In the genomic region with DNA sequence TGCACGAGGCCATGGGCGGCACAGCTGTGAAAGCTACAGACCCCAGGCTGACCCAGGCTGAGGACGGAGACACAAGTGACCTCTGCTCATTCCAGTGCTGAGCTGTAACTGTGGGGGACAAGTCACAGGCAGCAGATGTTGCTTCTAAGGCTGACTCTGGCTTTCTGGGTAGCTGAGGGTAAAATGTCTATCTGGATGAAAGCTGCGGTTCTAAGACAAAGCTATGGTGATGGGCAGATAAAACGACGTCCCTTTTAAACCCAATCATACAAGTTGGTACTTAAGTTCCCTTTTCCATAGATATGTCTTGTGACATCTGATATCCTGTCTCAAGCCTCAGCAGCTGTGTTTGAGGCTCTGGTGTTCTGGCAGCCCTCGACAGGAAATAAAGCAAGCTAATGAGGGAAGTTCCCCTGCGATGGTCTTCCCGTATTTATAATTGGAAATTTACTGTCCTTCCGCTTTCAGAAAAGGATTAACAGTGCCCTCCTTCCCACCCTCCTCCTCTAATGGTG, we compare ENCODE assay signal across 8 mouse cellular contexts.
A peak's percentile ranks its signal among the peaks of the same experiment; 100 is the strongest.
DNase-seq lines count a peak whose midpoint lies in the region; ATAC-seq and TF ChIP-seq lines count a peak whose summit lies in the region.
"Had no signal": no experiment of that assay in that cellular context is flagged by ENCODE, and none has a peak within 500 bp of the region (broad histone marks: within the 10 kb centered on the region; RNA-seq: fewer than 3 reads in every experiment).

No protein-coding gene starts in this region.

- no peak for TF ChIP-seq CTCF in heart, postnatal 0 days (IDR thresholded peaks at IDR 0.05; ENCODE audit: low read depth)
- no peak for TF ChIP-seq CTCF in hindbrain, postnatal 0 days (IDR thresholded peaks at IDR 0.05; ENCODE audit: low read depth)

- peak; percentile 93 for ATAC-seq in CD4-positive, CD25-positive, alpha-beta regulatory T cell, adult 4 months
- ATAC-seq in heart, postnatal 0 days (ENCODE audit: insufficient read depth, low read depth), result no peak
- ATAC-seq in lung, embryonic 15.5 days (ENCODE audit: borderline replicate concordance, extremely low read depth, low FRiP score, low TSS enrichment), result no peak
- no peak for ATAC-seq in hindbrain, postnatal 0 days

- H3K36me3 ChIP-seq in heart, postnatal 0 days (replicated peaks; ENCODE audit: control insufficient read depth, insufficient read depth, low read length), result peaks cover 16% of the 10 kb centered on the region; the same call in 1 of the 2 replicates
- no peaks in the 10 kb centered on the region for H3K36me3 ChIP-seq in lung, embryonic 15.5 days
- no peaks in the 10 kb centered on the region for H3K36me3 ChIP-seq in hindbrain, postnatal 0 days (ENCODE audit: insufficient read depth, low read length)

- H3K27me3 ChIP-seq in heart, postnatal 0 days (ENCODE audit: control insufficient read depth, insufficient read depth, low read length), result no peaks in the 10 kb centered on the region
- H3K27me3 ChIP-seq in lung, embryonic 15.5 days, result no peaks in the 10 kb centered on the region
- no peaks in the 10 kb centered on the region for H3K27me3 ChIP-seq in hindbrain, postnatal 0 days (ENCODE audit: insufficient read depth, low read length)
- H3K27me3 ChIP-seq: embryonic facial prominence, embryonic 15.5 days had no signal

- 32% methylated on average over 10 of the region's 10 CpGs for WGBS in heart, postnatal 0 days
- WGBS in lung, embryonic 15.5 days, result 21% methylated on average over 10 of the region's 10 CpGs
- WGBS in hindbrain, postnatal 0 days, result 62% methylated on average over 10 of the region's 10 CpGs

- DNase-seq in A20 (ENCODE audit: low read depth, low spot score), result peak; percentile 71
- DNase-seq in heart, postnatal 0 days (ENCODE audit: low spot score), result no peak
- no peak for DNase-seq in right cerebral cortex, postnatal 4 days
- no peak for DNase-seq in ovary, postnatal 36 days (ENCODE audit: low spot score)
- DNase-seq in hindbrain, postnatal 0 days (ENCODE audit: low spot score), result no peak

- 0 out of 2 replicates have a peak overlapping the region, but pooled peaks have one; percentile 2 for H3K4me2 ChIP-seq in heart, postnatal 0 days (ENCODE audit: low read depth, low read length)
- no peak overlapping the region for H3K4me2 ChIP-seq in lung, embryonic 15.5 days
- H3K4me2 ChIP-seq in hindbrain, postnatal 0 days (ENCODE audit: low read depth, low read length), result no peak overlapping the region
- H3K4me2 ChIP-seq: embryonic facial prominence, embryonic 15.5 days had no signal

- no peak overlapping the region for H3K4me3 ChIP-seq in heart, postnatal 0 days (ENCODE audit: low read depth, low read length)
- H3K4me3 ChIP-seq in lung, embryonic 15.5 days, result no peak overlapping the region
- no peak overlapping the region for H3K4me3 ChIP-seq in hindbrain, postnatal 0 days (ENCODE audit: low read length)
- H3K4me3 ChIP-seq: embryonic facial prominence, embryonic 15.5 days had no signal

- no peak for TF ChIP-seq EP300 in heart, postnatal 0 days (IDR thresholded peaks at IDR 0.05; ENCODE audit: low read depth)

- no peak overlapping the region for H3K9ac ChIP-seq in heart, postnatal 0 days (replicated peaks; ENCODE audit: low read depth, low read length)
- no peak overlapping the region for H3K9ac ChIP-seq in lung, embryonic 15.5 days
- no peak overlapping the region for H3K9ac ChIP-seq in hindbrain, postnatal 0 days (replicated peaks; ENCODE audit: low read length)
- H3K9ac ChIP-seq: embryonic facial prominence, embryonic 15.5 days had no signal

- H3K27ac ChIP-seq in heart, postnatal 0 days (ENCODE audit: low read depth), result peak overlapping the region; percentile 50; the same call in 1 of the 2 replicates
- H3K27ac ChIP-seq in lung, embryonic 15.5 days, result peak overlapping the region; percentile 39; the same call in 1 of the 2 replicates
- H3K27ac ChIP-seq in hindbrain, postnatal 0 days, result no peak overlapping the region
- H3K27ac ChIP-seq: embryonic facial prominence, embryonic 15.5 days had no signal

- no peaks in the 10 kb centered on the region for H3K9me3 ChIP-seq in heart, postnatal 0 days (replicated peaks; ENCODE audit: control insufficient read depth, low read length)
- no peaks in the 10 kb centered on the region for H3K9me3 ChIP-seq in lung, embryonic 15.5 days
- no peaks in the 10 kb centered on the region for H3K9me3 ChIP-seq in hindbrain, postnatal 0 days (ENCODE audit: low read length)
- H3K9me3 ChIP-seq: embryonic facial prominence, embryonic 15.5 days had no signal

- H3K4me1 ChIP-seq in heart, postnatal 0 days (ENCODE audit: control insufficient read depth, insufficient read depth), result peaks cover 9% of the 10 kb centered on the region; the same call in 1 of the 2 replicates
- H3K4me1 ChIP-seq in lung, embryonic 15.5 days, result peaks cover 18% of the 10 kb centered on the region
- no peaks in the 10 kb centered on the region for H3K4me1 ChIP-seq in hindbrain, postnatal 0 days (ENCODE audit: insufficient read depth, low read length)
